Mouse (Mus musculus) CD4-positive helper T cell, adult 2 months (primary cell): Measurements from ENCODE around the gene Hist1h4m.
A peak's percentile ranks its signal among the peaks of the same experiment; 100 is the strongest.
"Not testable (repeated sequence)": the region's sequence is repeated elsewhere in the genome, so short reads cannot be mapped to it uniquely, and the experiment has no call there.

Experiments
- DNase-seq: peaks from one replicate; pipeline ENCODE4 v3.0.0-alpha.2; 2012; ENCODE audit warnings: low read depth, missing footprints, low spot score

Hist1h4m gene

DNA sequence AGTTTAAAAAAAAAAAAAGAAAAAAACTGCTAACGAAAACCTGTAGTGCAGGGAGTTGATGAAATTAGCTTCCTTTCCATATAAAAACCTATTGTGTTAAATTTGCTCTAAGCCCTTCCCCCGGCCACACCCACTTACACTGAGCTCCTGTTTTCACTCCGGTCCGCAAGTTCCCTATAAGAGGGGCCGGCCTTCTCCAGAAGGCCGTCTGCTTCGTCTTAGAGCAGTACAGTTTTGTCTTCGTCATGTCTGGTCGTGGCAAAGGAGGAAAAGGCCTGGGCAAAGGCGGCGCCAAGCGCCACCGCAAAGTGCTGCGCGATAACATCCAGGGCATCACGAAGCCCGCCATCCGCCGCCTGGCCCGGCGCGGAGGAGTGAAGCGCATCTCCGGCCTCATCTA, at the start of gene Hist1h4m:
TSS of gene Hist1h4m (plus strand) at position 208 of the 400 bp plus-strand sequence.
- not testable (repeated sequence) for DNase-seq

DNA sequence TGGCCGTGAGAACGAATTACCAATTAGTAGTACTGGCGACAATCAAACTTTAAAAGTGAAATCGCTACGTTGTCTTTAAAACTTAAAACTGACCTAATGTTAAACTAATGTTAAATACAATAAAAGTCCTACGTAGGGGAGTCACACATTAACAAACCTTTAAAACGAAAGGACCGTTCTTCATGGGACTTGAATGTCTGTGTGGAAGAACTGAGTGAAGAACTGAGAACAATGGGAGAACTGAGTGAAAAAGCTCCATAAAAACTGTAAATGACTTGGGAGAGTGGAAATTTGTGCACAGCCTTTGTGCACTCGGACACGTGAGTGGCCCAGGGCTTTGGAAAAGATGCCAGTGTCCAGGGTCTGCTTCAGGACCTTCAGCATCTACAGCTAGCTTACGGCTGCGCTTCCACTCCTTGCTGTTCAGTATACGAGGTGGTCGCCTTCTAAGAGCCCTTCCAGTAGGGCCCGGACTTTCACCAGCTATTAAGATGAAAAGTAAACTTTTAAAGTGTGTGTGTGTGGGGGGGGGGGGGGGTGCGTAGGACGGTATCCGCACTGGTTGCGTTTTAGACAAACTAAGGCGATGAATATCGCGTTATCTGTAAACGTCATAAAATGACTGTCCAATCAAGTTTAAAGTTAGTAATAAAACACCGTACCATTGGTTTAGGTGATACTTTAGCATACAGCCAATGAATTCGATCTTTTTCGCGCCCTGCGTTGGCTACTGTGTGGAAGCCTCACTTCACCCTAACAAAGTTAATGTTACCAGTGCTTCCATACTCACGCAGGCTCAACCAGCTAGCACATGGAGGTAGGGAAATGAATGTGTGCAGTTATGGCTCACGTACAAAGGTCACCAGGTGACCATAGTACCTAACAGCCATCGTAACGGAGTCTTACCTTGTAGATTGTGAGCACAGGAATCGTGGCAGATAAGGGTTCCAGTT, 32.5 kb upstream of the Hist1h4m start:
- peak; percentile 95 for DNase-seq

DNA sequence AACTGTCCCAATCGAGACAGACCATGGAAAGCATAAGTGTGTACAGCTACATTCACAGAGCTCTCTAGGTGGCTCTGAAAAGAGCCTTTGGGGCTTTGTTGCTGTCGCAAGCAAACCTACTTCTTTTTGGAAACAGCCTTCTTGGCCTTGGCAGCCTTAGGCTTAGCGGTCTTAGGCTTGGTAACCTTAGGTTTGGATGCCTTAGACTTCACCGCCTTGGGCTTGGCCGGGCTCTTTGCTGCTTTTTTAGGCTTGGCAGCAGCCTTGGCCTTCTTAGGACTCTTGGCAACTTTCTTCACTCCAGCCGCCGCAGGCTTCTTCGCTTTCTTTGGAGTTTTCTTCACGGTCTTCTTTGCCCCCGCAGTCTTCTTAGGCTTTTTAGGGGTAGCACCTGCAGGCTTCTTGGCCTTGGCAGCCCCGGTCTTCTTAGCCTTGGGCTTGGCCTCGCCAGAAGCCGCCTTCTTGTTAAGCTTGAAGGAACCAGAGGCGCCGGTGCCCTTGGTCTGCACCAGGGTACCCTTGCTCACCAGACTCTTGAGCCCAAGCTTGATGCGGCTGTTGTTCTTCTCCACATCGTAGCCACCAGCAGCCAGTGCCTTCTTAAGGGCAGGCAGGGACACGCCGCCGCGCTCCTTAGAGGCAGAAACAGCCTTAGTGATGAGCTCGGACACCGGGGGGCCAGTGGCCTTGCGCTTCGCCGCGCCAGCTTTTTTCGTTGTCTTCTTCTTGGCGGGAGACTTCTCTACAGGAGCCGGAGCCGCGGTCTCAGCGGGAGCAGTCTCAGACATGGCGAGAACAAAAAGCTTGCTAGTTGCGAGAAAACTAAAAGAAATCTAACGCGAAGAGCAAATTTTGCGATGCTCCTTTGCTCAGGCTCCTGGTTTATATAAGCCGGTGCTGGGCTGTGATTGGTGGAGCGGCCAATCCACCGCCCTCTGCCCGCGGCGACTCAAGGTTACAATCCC, 31.5 kb upstream of the Hist1h4m start, which contains the start of gene Hist1h1b:
TSS of gene Hist1h1b (minus strand) at position 859 of the 965 bp plus-strand sequence.
- peak; percentile 65 for DNase-seq

DNA sequence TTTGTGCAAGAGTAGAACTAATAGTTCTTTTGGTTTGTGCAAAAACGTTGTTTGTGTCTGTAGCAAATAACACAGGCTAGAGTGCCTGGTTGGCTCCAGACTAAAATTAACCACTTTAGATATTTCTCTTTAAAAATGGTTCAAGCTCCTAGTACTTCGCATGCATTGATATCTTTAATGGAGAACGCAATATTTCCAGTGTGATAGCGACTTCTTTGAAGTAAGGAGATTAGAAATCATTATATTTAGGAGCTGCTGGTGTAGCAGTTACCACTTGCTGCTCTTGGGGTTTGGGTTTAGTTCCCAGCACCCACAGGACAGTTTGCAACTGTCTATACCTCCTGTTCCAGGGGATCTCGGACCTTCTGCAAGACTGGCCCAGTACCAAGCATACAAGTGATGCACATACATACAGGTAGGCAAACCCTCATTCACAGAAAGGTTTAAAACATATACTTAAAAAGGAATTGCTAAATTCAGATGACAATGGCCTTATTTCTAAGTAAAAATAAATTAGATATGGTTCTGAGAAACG, 30.5 kb upstream of the Hist1h4m start:
- no peak for DNase-seq

- DNase-seq, result no peak
Measured at GRCm38 (mm10) chr13:21781639-21782038, 29.9 kb upstream of the Hist1h4m start.

- DNase-seq, result peak; percentile 54
Measured at GRCm38 (mm10) chr13:21782361-21783254, 28.9 kb upstream of the Hist1h4m start.

GRCm38 (mm10) chr13:21783255-21783617, 28.3 kb upstream of the Hist1h4m start, which contains the start of gene Hist1h3i:
TSS of gene Hist1h3i (minus strand) at chr13:21783370.
- peak; percentile 89 for DNase-seq

- peak; percentile 69 for DNase-seq
Measured at GRCm38 (mm10) chr13:21783734-21784161, 27.8 kb upstream of the Hist1h4m start.

DNA sequence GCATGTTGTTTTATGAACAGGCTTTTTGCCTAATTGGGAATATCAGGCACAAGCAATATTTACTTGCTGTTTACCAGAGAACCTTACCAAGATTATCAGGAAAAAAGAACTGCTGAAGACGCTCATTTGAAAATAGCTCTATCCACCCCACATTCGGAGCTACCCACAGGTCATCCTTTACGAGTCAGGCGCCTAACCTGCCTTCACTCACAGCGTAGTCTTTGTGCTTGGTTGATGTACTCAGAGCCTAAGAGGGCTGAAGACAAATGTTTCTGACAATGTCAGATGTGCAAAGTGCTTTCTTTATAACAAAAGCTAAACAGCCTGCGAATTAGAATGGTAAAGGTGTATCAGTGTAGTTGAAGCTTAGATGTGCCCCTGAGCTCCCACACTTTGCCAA, 27.2 kb upstream of the Hist1h4m start:
- DNase-seq, result no peak

GRCm38 (mm10) chr13:21786189-21786898, 25.2 kb upstream of the Hist1h4m start:
- peak; percentile 39 for DNase-seq

DNA sequence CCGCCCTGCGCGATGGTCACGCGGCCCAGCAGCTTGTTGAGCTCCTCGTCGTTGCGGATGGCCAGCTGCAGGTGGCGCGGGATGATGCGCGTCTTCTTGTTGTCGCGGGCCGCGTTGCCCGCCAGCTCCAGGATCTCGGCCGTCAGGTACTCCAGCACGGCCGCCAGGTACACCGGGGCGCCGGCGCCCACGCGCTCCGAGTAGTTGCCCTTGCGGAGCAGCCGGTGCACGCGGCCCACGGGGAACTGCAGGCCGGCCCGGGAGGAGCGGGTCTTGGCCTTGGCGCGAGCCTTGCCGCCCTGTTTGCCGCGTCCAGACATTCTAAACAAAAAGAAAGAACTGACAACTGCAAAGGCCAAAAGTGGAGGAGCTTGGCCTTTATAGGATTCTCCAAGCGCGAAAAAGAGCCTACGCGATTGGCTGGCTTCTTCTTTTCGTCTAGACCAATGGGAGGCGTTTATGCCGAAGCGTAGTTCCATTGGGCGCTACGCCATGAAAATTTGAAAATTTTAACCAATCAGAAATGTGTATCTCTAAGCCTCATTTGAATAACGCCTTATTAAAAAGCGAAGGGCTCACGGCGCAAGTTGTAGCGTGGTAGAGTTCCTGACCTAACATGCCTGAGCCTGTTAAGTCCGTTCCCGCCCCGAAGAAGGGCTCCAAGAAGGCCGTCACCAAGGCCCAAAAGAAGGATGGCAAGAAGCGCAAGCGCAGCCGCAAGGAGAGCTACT, 24.5 kb upstream of the Hist1h4m start, which contains the start of the genes Hist1h2an and Hist1h2bp:
TSS of gene Hist1h2an (minus strand) at position 320 of the 731 bp plus-strand sequence.
TSS of gene Hist1h2bp (plus strand) at position 563 of the 731 bp plus-strand sequence.
- DNase-seq, result peak; percentile 94

GRCm38 (mm10) chr13:21787760-21788593, 23.6 kb upstream of the Hist1h4m start:
- DNase-seq, result peak; percentile 9

DNA sequence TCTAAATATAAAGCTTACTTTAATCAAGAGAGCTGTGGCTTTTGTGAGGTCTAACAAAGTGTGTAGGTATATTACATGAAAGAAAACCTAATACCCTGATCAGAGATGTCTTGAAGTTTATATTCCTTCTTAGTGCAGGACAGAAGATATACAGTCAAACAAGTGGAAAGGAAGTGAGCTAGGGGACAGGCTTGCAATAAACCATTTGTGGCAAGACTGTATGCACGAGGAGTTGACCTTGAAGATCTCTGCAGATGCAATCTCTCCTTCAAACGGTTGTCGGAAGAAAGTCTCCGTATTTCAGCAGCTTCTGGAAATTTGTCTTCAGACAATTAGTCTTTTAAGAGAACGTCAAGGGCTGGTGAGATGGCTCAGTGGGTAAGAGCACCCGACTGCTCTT, 21.6 kb upstream of the Hist1h4m start:
- no peak for DNase-seq

GRCm38 (mm10) chr13:21790601-21791283, 20.8 kb upstream of the Hist1h4m start:
- DNase-seq, result no peak

DNA sequence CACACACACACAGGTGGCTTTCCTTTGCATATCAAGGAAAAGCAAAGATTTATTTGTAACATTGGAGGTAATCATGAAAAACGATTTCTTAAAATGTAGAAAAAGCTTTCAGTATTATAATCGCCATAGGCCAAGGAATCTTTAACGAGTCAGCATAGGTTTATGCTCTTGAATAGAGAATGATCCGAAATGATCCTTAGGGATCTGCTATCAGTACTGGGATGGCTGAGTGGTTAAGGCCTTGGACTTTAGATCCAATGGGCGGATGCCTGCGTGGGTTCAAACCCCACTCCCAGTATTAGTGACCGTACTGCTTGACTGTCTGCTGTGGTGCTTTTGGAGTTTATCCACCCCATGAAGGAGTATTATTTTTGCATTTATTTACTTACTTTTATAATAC, 16.0 kb upstream of the Hist1h4m start:
- no peak for DNase-seq

GRCm38 (mm10) chr13:21797163-21797562, 14.4 kb upstream of the Hist1h4m start:
- DNase-seq, result not testable (repeated sequence)

DNA sequence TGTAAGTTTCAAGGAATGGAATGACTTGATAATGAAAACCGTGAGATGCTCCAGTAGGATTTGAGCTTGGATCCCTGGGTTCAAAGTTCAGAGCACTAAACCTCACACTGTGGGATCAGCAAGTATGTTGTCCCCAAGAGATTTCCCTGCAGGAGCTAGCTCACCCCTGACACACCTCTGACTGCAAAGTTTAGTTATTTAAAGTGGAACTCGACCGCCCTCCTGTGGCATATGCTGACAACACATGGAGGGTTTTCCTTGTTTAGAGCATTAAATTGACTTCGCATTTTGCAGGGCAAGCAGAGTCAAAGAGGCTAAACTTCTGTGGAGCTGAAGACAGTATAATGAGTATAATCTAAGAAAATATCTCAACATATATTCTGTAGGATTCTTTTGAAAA, 8.5 kb upstream of the Hist1h4m start:
- not testable (repeated sequence) for DNase-seq
